Mouse (Mus musculus) erythroblast, embryonic 14.5 days (primary cell): ENCODE data around the gene AC192777.2. TPM values are rescaled to one million over a fixed set of nuclear protein-coding genes. Genes with fewer than 3 reads are reported as not detected.
"Not testable (repeated sequence)": the region's sequence is repeated elsewhere in the genome, so short reads cannot be mapped to it uniquely, and the experiment has no call there.

ENCODE experiments used
- H3K27me3 ChIP-seq: 2 replicates; pipeline ENCODE4 v1.6.1; 2012; ENCODE audit warnings: inconsistent platforms; ENCODE audit not compliant: control insufficient read depth
- H3K36me3 ChIP-seq: 2 replicates; pipeline ENCODE4 v1.6.1; 2012; ENCODE audit warnings: mild to moderate bottlenecking, inconsistent platforms; ENCODE audit not compliant: control insufficient read depth
- H3K4me1 ChIP-seq: 2 replicates; pipeline ENCODE4 v1.6.1; 2012; ENCODE audit warnings: inconsistent platforms; ENCODE audit not compliant: control insufficient read depth
- H3K4me3 ChIP-seq: replicated peaks from 2 replicates; pipeline ENCODE3; 2012; ENCODE audit warnings: moderate library complexity, mild to moderate bottlenecking, inconsistent platforms
- H3K9me3 ChIP-seq: 2 replicates; pipeline ENCODE4 v1.6.1; 2012; ENCODE audit warnings: low read length, inconsistent platforms, mixed read lengths; ENCODE audit not compliant: control insufficient read depth
- polyA plus RNA-seq: library from polyadenylated mRNA; stranded (reverse); fragments of >175 nt; gene quantifications from 2 replicates; pipeline ENCODE4 v1.2.3, GENCODE M21; 2012

Gene AC192777.2
- polyA plus RNA-seq: not detected in 2 replicates

- H3K4me1 ChIP-seq, H3K4me3 ChIP-seq, H3K27me3 ChIP-seq, H3K9me3 ChIP-seq, H3K36me3 ChIP-seq: not testable (repeated sequence)
Observed at GRCm38 (mm10) chr17:40095150-40095549, at the start of gene AC192777.2. Gene AC192777.2 (plus strand): TSS chr17:40095450.

- not testable (repeated sequence) for H3K4me3 ChIP-seq, H3K36me3 ChIP-seq, H3K9me3 ChIP-seq, H3K27me3 ChIP-seq, H3K4me1 ChIP-seq
Observed at GRCm38 (mm10) chr17:40116172-40116571, 20.9 kb downstream of the AC192777.2 start.

DNA sequence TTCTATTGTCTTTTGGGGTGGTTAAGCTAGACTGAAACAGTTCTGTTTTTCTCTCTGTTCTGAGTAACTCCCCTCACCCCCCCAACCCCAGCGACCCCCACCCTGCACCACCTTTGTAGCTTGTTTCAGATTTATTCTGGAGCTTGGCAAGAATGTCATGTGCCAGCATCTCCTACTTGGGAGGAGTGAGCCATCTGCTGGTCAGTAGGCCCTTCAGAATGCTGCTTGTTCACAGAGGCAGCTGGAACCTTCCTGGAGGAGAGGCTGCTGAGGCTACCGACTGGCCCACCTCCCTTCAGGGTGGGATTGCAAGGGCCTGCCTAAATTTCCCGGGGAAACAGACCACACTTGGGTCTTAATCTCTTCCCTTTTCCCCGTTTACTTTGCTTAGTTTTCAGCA lies 21.6 kb downstream of the AC192777.2 start:
- H3K4me1 ChIP-seq, H3K4me3 ChIP-seq, H3K9me3 ChIP-seq, H3K27me3 ChIP-seq, H3K36me3 ChIP-seq: not testable (repeated sequence)

Other genes starting within 250 kb of the AC192777.2 start
- gene Esp38, start 144.9 kb upstream of the AC192777.2 start, polyA plus RNA-seq: not detected in 2 replicates
- gene Pgk2, start 113.2 kb downstream of the AC192777.2 start, polyA plus RNA-seq: not detected in 2 replicates
- gene Crisp3, start 146.8 kb downstream of the AC192777.2 start, polyA plus RNA-seq: not detected in 2 replicates
- not detected in 2 replicates for gene Crisp1, start 223.8 kb downstream of the AC192777.2 start, polyA plus RNA-seq